Mouse (Mus musculus) limb, embryonic 13.5 days (tissue): ENCODE results near the gene Bend6. TPM values are rescaled to one million over a fixed set of nuclear protein-coding genes. Genes with fewer than 3 reads are reported as not detected.
"Not testable (repeated sequence)": the region's sequence is repeated elsewhere in the genome, so short reads cannot be mapped to it uniquely, and the experiment has no call there.

Source experiments
- ATAC-seq: fragments of 200-750 bp; cut with Nextera tagmentation; 2 replicates; pipeline ENCODE4 v1.8.0; 2017; ENCODE audit warnings: low read depth, moderate number of reproducible peaks, moderate TSS enrichment; ENCODE audit not compliant: low FRiP score
- H3K27ac ChIP-seq: fragments of 300-500 bp; sonication (generic); 2 replicates; pipeline ENCODE4 v1.5.1; 2015; ENCODE audit warnings: inconsistent platforms, mild to moderate bottlenecking, moderate library complexity
- H3K27me3 ChIP-seq: fragments of 300-500 bp; sonication (generic); 2 replicates; pipeline ENCODE4 v1.6.1; 2015; ENCODE audit warnings: mild to moderate bottlenecking, inconsistent platforms
- H3K36me3 ChIP-seq: fragments of 300-500 bp; sonication (generic); 2 replicates; pipeline ENCODE4 v1.6.1; 2015; ENCODE audit warnings: inconsistent platforms, mild to moderate bottlenecking, moderate library complexity
- H3K4me1 ChIP-seq: fragments of 300-500 bp; sonication (generic); 2 replicates; pipeline ENCODE4 v1.6.1; 2015; ENCODE audit warnings: inconsistent platforms
- H3K4me2 ChIP-seq: fragments of 300-500 bp; sonication (generic); replicated peaks from 2 replicates; pipeline ENCODE4 v1.6.1; 2015; ENCODE audit warnings: inconsistent platforms, mild to moderate bottlenecking, moderate library complexity
- H3K4me3 ChIP-seq: fragments of 300-500 bp; sonication (generic); 2 replicates; pipeline ENCODE4 v1.5.1; 2015; ENCODE audit warnings: moderate library complexity, mild to moderate bottlenecking, inconsistent platforms
- H3K9ac ChIP-seq: fragments of 300-500 bp; sonication (generic); 2 replicates; pipeline ENCODE4 v1.6.1; 2015; ENCODE audit warnings: mild to moderate bottlenecking, inconsistent platforms
- H3K9me3 ChIP-seq: fragments of 300-500 bp; sonication (generic); 2 replicates; pipeline ENCODE4 v1.6.1; 2016; ENCODE audit warnings: inconsistent platforms
- WGBS: fragments of 180-500 bp; shearing (Covaris S2); methylation state at CpG from one replicate; pipeline ENCODE4 v1.1.7; 2015; 5-methylcytosine and 5-hydroxymethylcytosine counted together
- polyA plus RNA-seq: library from polyadenylated mRNA; unstranded; fragments of >200 nt; fragmentation: Nextera tagmentation; extraction: Ambion mirVana; gene quantifications from 2 replicates; pipeline ENCODE4 v1.2.1, GENCODE M21; 2015

Bend6 gene
- polyA plus RNA-seq, 1 experiment from 2014 or later: 1.7 TPM

- Histone ChIP-seq H3K9me3 (no peaks in the 10 kb centered on the region), H3K36me3 (no peaks in the 10 kb centered on the region), H3K4me1 (no peaks in the 10 kb centered on the region), H3K4me2 (no peak overlapping the region), H3K9ac (no peak overlapping the region), H3K27ac (no peak overlapping the region), H3K4me3 (no peak overlapping the region), H3K27me3 (no peaks in the 10 kb centered on the region)
- WGBS: 89% methylated on average over 2 of the region's 2 CpGs
- no peak for ATAC-seq
Observed at GRCm38 (mm10) chr1:33869031-33869430, 38.6 kb downstream of the Bend6 start.

DNA sequence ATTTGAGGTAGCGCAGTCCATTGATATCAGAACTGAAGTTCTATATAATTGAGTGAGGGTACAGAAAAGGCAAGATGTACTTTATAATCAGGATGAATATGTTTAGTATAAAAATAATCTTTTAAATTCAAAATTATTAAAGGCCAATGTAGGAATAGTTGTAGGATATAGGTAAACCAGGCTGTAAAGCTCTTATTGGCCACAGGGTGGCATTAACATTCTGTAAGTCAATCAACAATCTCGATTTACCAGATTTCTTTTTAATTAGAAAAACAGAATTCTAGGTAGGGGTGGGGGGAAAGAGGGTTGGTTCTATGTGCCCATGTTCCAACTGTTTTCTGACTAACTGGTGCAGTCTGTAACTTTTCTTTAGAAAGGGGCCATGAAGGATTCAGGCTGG, 60.8 kb downstream of the Bend6 start:
- Histone ChIP-seq H3K4me3 (no peak overlapping the region), H3K4me1 (no peaks in the 10 kb centered on the region), H3K9ac (no peak overlapping the region), H3K27ac (no peak overlapping the region), H3K9me3 (no peaks in the 10 kb centered on the region), H3K4me2 (no peak overlapping the region), H3K36me3 (no peaks in the 10 kb centered on the region), H3K27me3 (no peaks in the 10 kb centered on the region)
- no peak for ATAC-seq
- 93% methylated on average over 2 of the region's 2 CpGs for WGBS

GRCm38 (mm10) chr1:33843823-33844222, 63.8 kb downstream of the Bend6 start:
- Histone ChIP-seq H3K9me3 (no peaks in the 10 kb centered on the region), H3K4me2 (no peak overlapping the region), H3K4me1 (no peaks in the 10 kb centered on the region), H3K9ac (no peak overlapping the region), H3K27me3 (no peaks in the 10 kb centered on the region), H3K27ac (no peak overlapping the region), H3K36me3 (no peaks in the 10 kb centered on the region), H3K4me3 (no peak overlapping the region)
- no peak for ATAC-seq
- 80% methylated on average over 6 of the region's 6 CpGs for WGBS

DNA sequence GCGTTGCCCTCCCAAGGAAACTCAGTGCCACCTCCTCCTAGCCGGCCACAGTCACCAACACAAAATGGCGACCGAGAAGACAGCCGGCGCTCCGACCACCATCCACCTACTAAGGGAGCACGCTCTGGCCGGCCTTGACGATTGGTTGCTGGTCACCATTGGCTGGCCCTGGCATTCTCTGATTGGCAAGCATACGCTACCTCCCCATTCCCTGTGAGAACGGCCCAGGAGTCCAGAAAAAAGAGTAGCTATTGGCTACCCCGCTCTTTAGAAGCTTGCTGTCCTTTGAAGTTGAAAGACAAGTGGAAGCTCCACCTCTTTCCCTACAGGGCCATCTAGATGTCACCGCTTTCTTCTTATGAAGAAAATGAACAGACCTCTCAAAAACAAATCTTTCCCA, 68.7 kb downstream of the Bend6 start:
- not testable (repeated sequence) for H3K9ac ChIP-seq, ATAC-seq, H3K4me1 ChIP-seq, H3K27me3 ChIP-seq, H3K36me3 ChIP-seq, H3K9me3 ChIP-seq, H3K4me2 ChIP-seq, H3K27ac ChIP-seq, H3K4me3 ChIP-seq
- 95% methylated on average over 14 of the region's 14 CpGs for WGBS

- no peaks in the 10 kb centered on the region; the same call in 1 of the 2 replicates for H3K9me3 ChIP-seq
- no peak overlapping the region for H3K4me3 ChIP-seq
- WGBS: 73% methylated on average over 4 of the region's 4 CpGs
- no peaks in the 10 kb centered on the region for H3K4me1 ChIP-seq
- ATAC-seq: no peak
- no peak overlapping the region for H3K27ac ChIP-seq
- H3K4me2 ChIP-seq: no peak overlapping the region
- no peak overlapping the region for H3K9ac ChIP-seq
- no peaks in the 10 kb centered on the region for H3K27me3 ChIP-seq
- no peaks in the 10 kb centered on the region for H3K36me3 ChIP-seq
Observed at GRCm38 (mm10) chr1:33830586-33830985, 77.0 kb downstream of the Bend6 start.

GRCm38 (mm10) chr1:33817931-33818330, 89.7 kb downstream of the Bend6 start:
- no peak overlapping the region for H3K4me2 ChIP-seq
- ATAC-seq: no peak
- 0 out of 2 replicates have a peak, but pooled peaks cover 3% of the 10 kb centered on the region for H3K36me3 ChIP-seq
- no peak overlapping the region for H3K4me3 ChIP-seq
- H3K27me3 ChIP-seq: no peaks in the 10 kb centered on the region
- no peaks in the 10 kb centered on the region for H3K9me3 ChIP-seq
- H3K9ac ChIP-seq: no peak overlapping the region
- 86% methylated on average over 2 of the region's 2 CpGs for WGBS
- no peak overlapping the region for H3K27ac ChIP-seq
- H3K4me1 ChIP-seq: peaks cover 12% of the 10 kb centered on the region

DNA sequence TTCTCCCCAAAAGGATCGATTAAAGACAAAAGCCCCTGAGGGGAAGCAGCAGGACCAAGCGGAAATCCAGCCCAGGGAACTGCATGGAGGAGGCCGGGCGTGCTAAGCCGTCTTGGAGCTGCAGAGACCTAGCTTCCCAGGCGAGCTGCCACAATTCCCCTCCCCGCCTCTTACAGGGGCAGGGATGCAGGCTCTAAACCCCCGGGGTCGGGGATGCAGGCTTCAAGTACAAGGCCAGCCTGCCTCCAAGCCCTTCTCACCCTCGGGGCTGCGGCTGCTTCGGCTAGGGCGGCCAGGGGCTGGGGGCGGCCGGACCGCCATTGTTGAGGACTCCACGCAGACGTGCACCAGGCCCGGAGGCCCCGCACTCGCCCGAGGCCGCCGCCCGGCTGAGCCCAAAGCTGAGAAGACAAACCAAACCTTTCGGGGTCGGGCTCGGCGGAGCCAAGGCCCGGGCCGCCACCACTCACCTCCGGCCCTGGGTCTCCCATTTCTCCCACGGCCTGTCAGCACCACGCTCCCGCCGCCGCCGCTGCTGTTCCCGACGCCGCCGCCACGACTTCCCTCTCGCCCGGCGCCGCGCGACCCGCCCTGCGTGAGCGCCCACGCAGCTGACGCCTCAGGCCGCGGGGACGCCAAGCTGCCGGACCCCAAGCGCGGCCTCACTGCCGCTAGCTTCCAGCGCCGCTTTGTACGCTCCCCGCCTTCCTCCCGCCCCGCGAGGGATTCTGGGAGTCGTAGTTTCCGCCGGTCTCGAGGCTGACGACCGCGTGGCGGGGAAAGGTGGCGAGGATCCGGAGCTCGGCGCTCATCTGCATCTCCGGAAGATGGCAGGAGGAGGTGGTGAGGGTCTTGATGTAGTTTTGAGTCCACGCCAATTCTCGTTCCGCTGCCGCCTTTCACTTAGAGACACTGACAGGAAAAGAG, 93.5 kb downstream of the Bend6 start, which contains the start of gene Zfp451:
TSS of gene Zfp451 (minus strand) at position 728 of the 927 bp plus-strand sequence.
- ATAC-seq: peak; percentile 96
- Histone ChIP-seq H3K4me1 (peaks cover 19% of the 10 kb centered on the region), H3K36me3 (peaks cover 34% of the 10 kb centered on the region), H3K9me3 (no peaks in the 10 kb centered on the region), H3K27ac (peak within 1 kb of the TSS; percentile 93), H3K9ac (peak within 1 kb of the TSS; percentile 99), H3K4me3 (peak within 1 kb of the TSS; percentile 94), H3K27me3 (no peaks in the 10 kb centered on the region), H3K4me2 (peak within 1 kb of the TSS; percentile 90)
- under 1% methylated on average over 80 of the region's 85 CpGs for WGBS

GRCm38 (mm10) chr1:33813495-33813867, 94.1 kb downstream of the Bend6 start:
- Histone ChIP-seq H3K36me3 (peaks cover 39% of the 10 kb centered on the region), H3K4me1 (peaks cover 19% of the 10 kb centered on the region), H3K27me3 (no peaks in the 10 kb centered on the region), H3K27ac (peak overlapping the region; percentile 93; the same call in 1 of the 2 replicates), H3K9ac (peak overlapping the region; percentile 99), H3K9me3 (no peaks in the 10 kb centered on the region), H3K4me3 (peak overlapping the region; percentile 94), H3K4me2 (peak overlapping the region; percentile 90)
- no peak for ATAC-seq
- 14% methylated on average over 11 of the region's 11 CpGs for WGBS

DNA sequence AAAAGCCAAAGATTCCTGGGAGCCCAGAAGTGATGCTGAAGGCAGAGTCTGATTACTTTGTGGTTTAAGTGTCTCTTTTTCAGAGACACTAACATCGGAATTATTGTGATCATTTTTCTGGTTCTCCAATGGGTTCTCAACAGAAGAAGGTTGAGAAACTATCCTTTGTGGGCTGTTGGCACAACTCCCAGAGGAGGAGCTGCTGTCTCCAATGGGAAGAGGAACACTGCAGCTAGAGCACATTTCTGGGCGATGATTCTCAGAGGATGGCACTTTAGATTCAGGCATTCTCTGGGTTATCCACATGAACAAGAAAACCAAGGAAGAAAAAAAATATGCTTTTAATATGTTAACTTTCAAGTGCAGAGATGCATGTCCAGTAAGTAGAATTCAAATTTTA, 104.3 kb downstream of the Bend6 start:
- ATAC-seq: no peak
- no peaks in the 10 kb centered on the region for H3K27me3 ChIP-seq
- H3K36me3 ChIP-seq: peaks cover 79% of the 10 kb centered on the region
- H3K9me3 ChIP-seq: no peaks in the 10 kb centered on the region
- no peaks in the 10 kb centered on the region for H3K4me1 ChIP-seq
- 96% methylated on average over 2 of the region's 2 CpGs for WGBS
- no peak overlapping the region for H3K27ac ChIP-seq
- H3K9ac ChIP-seq: no peak overlapping the region
- no peak overlapping the region for H3K4me2 ChIP-seq
- no peak overlapping the region for H3K4me3 ChIP-seq

Other genes starting within 250 kb of the Bend6 start
- gene Prim2, start 238.0 kb downstream of the Bend6 start, polyA plus RNA-seq: 37.3 and 40.2 TPM in 2 replicates
- 37.8 and 39.4 TPM in 2 replicates for gene Rab23, start 187.9 kb downstream of the Bend6 start, polyA plus RNA-seq
- 48.1 and 52.3 TPM in 2 replicates for gene Bag2, start 150.0 kb downstream of the Bend6 start, polyA plus RNA-seq
- 28.2 and 31.9 TPM in 2 replicates for gene Zfp451, start 93.2 kb downstream of the Bend6 start, polyA plus RNA-seq
- gene Dst, start 409 bp upstream of the Bend6 start, polyA plus RNA-seq: 22.3 and 23.5 TPM in 2 replicates